Mouse (Mus musculus): ENCODE results near the gene Rala.

DNA sequence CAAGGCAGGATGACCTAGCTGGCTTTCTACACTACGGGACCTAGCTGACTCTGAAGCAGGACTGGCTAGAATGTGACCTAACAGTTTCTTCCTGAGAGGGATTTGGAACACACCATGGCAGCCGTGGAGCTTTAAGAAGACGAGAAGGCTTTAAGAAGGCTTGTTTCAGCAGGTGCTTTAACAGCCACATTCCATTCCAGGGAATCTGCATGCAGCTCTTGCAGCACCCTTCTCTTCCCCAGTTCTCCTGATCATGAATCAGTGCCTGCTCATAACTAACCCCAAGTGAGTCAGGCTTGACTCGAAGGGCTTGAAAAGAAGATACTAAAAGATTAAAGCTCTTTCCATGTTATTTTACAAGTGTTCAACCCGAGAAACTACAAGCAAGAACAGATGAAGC, 43.4 kb downstream of the Rala start:
- TF ChIP-seq POLR2A (IDR thresholded peaks at IDR 0.05; ENCODE audit: control insufficient read depth, low read depth, low read length) = no peak
- TF ChIP-seq CTCF (IDR thresholded peaks at IDR 0.05; ENCODE audit: control insufficient read depth, insufficient read depth, insufficient replicate concordance, low read depth, low read length) = no peak
